Comparison of ENCODE assay signal across 18 mouse cellular contexts in genomic region chr4:7112159-7112558, GRCm38 (mm10).
A peak's percentile ranks its signal among the peaks of the same experiment; 100 is the strongest.
DNase-seq lines count a peak whose midpoint lies in the region; ATAC-seq and TF ChIP-seq lines count a peak whose summit lies in the region.
"Had no signal": no experiment of that assay in that cellular context is flagged by ENCODE, and none has a peak within 500 bp of the region (broad histone marks: within the 10 kb centered on the region; RNA-seq: fewer than 3 reads in every experiment).

No protein-coding gene starts in this region.

- no peaks in the 10 kb centered on the region for H3K9me3 ChIP-seq in heart, embryonic 16.5 days (replicated peaks; ENCODE audit: control insufficient read depth, low read length)
- no peaks in the 10 kb centered on the region for H3K9me3 ChIP-seq in heart, embryonic 10.5 days
- H3K9me3 ChIP-seq in CH12.LX (replicated peaks; ENCODE audit: low read length) = no peaks in the 10 kb centered on the region
- H3K9me3 ChIP-seq: embryonic facial prominence, embryonic 13.5 days; forebrain, embryonic 15.5 days; hindbrain, embryonic 15.5 days; lung, embryonic 15.5 days had no signal

- TF ChIP-seq EP300 in CH12.LX (IDR thresholded peaks at IDR 0.05; ENCODE audit: low read length) = peak; percentile 53; the same call in 1 of the 2 replicates

- H3K79me2 ChIP-seq in CH12.LX (replicated peaks; ENCODE audit: control insufficient read depth, extremely low read depth, insufficient read depth, poor library complexity, severe bottlenecking) = no peaks in the 10 kb centered on the region

- no peak for TF ChIP-seq POLR2A in CH12.LX (IDR thresholded peaks at IDR 0.05; ENCODE audit: low read depth, low read length)

- TF ChIP-seq CTCF in CH12.LX (conservative IDR thresholded peaks at IDR 0.05 in 1 of 2, IDR thresholded peaks at IDR 0.05 in 1 of 2; ENCODE audit: low read depth in 2 of 2, low read length in 2 of 2) = no peak

- H3K4me3 ChIP-seq in heart, embryonic 16.5 days (ENCODE audit: low read length) = no peak overlapping the region
- H3K4me3 ChIP-seq in heart, embryonic 10.5 days = no peak overlapping the region
- H3K4me3 ChIP-seq in CH12.LX (replicated peaks in 1 of 3; ENCODE audit: low read depth in 2 of 3, low read length in 2 of 3, poor library complexity in 1 of 3) = no peak overlapping the region
- H3K4me3 ChIP-seq: embryonic facial prominence, embryonic 13.5 days; forebrain, embryonic 15.5 days; hindbrain, embryonic 15.5 days; left cerebral cortex, adult 2 months; lung, embryonic 15.5 days had no signal

- no peak for DNase-seq in heart, embryonic 10.5 days (ENCODE audit: low spot score)
- peak; percentile 16 for DNase-seq in CD4-positive helper T cell, adult 2 months (ENCODE audit: low read depth, low spot score)
- peak; percentile 52 for DNase-seq in CH12.LX (ENCODE audit: extremely low read depth)
- peak; percentile 10 for DNase-seq in lung, postnatal 36 days
- no peak for DNase-seq in adrenal gland, postnatal 36 days
- DNase-seq: adrenal gland, adult 8-10 months; cerebellum, postnatal 10 days; gastrocnemius, postnatal 10 days; kidney, adult 2 months; right cerebral cortex, postnatal 14 days; thymus, adult 18-20 months had no signal

- peak; percentile 55; the same call in 1 of the 2 replicates for ATAC-seq in heart, embryonic 16.5 days (replicated peaks; ENCODE audit: extremely low read depth, insufficient read depth, low FRiP score)
- ATAC-seq in megakaryocyte, adult 5-6 weeks (ENCODE audit: poor library complexity, severe bottlenecking) = no peak
- ATAC-seq: forebrain, embryonic 15.5 days had no signal

- in situ Hi-C loops in CH12.LX (cut with MboI; ENCODE audit: low pct_ligation_motif_present, low pct_unique_long_range_greater_than_20kb, low sequenced_read_pairs) = no loop called here

- no peaks in the 10 kb centered on the region for H3K27me3 ChIP-seq in heart, embryonic 16.5 days (ENCODE audit: control insufficient read depth, insufficient read depth, low read length)
- no peaks in the 10 kb centered on the region for H3K27me3 ChIP-seq in heart, embryonic 10.5 days (ENCODE audit: insufficient read depth, poor library complexity, severe bottlenecking)
- no peaks in the 10 kb centered on the region for H3K27me3 ChIP-seq in CH12.LX (replicated peaks)
- H3K27me3 ChIP-seq: embryonic facial prominence, embryonic 13.5 days; forebrain, embryonic 15.5 days; hindbrain, embryonic 15.5 days; lung, embryonic 15.5 days had no signal

- no peaks in the 10 kb centered on the region for H3K4me1 ChIP-seq in heart, embryonic 16.5 days (ENCODE audit: control insufficient read depth, insufficient read depth, low read length)
- no peaks in the 10 kb centered on the region for H3K4me1 ChIP-seq in heart, embryonic 10.5 days
- peaks cover 0 to 5% of the 10 kb centered on the region in 2 experiments; a peak in 1 of 4 replicates for H3K4me1 ChIP-seq in CH12.LX (ENCODE audit: control insufficient read depth in 1 of 2, insufficient read depth in 2 of 2)
- H3K4me1 ChIP-seq: embryonic facial prominence, embryonic 13.5 days; forebrain, embryonic 15.5 days; hindbrain, embryonic 15.5 days; lung, embryonic 15.5 days had no signal

- H3K36me3 ChIP-seq in heart, embryonic 16.5 days (ENCODE audit: control insufficient read depth, insufficient read depth) = no peaks in the 10 kb centered on the region
- H3K36me3 ChIP-seq in heart, embryonic 10.5 days = no peaks in the 10 kb centered on the region
- H3K36me3 ChIP-seq in CH12.LX (replicated peaks in 1 of 2; ENCODE audit: control insufficient read depth in 1 of 2, insufficient read depth in 1 of 2, low read length in 1 of 2) = no peaks in the 10 kb centered on the region
- H3K36me3 ChIP-seq: embryonic facial prominence, embryonic 13.5 days; forebrain, embryonic 15.5 days; hindbrain, embryonic 15.5 days; lung, embryonic 15.5 days had no signal

- no peak overlapping the region for H3K27ac ChIP-seq in heart, embryonic 16.5 days (ENCODE audit: low read length)
- no peak overlapping the region for H3K27ac ChIP-seq in heart, embryonic 10.5 days
- H3K27ac ChIP-seq in CH12.LX (ENCODE audit: insufficient read depth, low read depth) = no peak overlapping the region
- H3K27ac ChIP-seq: embryonic facial prominence, embryonic 13.5 days; forebrain, embryonic 15.5 days; hindbrain, embryonic 15.5 days; left cerebral cortex, adult 2 months; lung, embryonic 15.5 days had no signal

- H3K9ac ChIP-seq in heart, embryonic 16.5 days (ENCODE audit: low read length) = no peak overlapping the region
- no peak overlapping the region for H3K9ac ChIP-seq in CH12.LX (ENCODE audit: insufficient read depth, low read depth)
- H3K9ac ChIP-seq: embryonic facial prominence, embryonic 13.5 days; forebrain, embryonic 15.5 days; hindbrain, embryonic 15.5 days; lung, embryonic 15.5 days had no signal

- dilution Hi-C loops in CH12.LX (cut with MboI; ENCODE audit: extremely low pct_ligation_motif_present, extremely low pct_unique_long_range_greater_than_20kb, low sequenced_read_pairs) = no loop called here

- 35% methylated on average over 4 of the region's 4 CpGs for WGBS in heart, embryonic 16.5 days
- 54% methylated on average over 4 of the region's 4 CpGs for WGBS in heart, embryonic 10.5 days

- H3K4me2 ChIP-seq in heart, embryonic 16.5 days (ENCODE audit: low read depth, low read length) = no peak overlapping the region
- H3K4me2 ChIP-seq in CH12.LX (ENCODE audit: insufficient read depth, low read depth, poor library complexity, severe bottlenecking) = peak overlapping the region; percentile 9; the same call in 1 of the 2 replicates
- H3K4me2 ChIP-seq: embryonic facial prominence, embryonic 13.5 days; forebrain, embryonic 15.5 days; hindbrain, embryonic 15.5 days; lung, embryonic 15.5 days had no signal

- TF ChIP-seq RAD21 in CH12.LX (IDR thresholded peaks at IDR 0.05; ENCODE audit: low read depth, low read length) = no peak

TF ChIP-seq in CH12.LX, 34 proteins besides CTCF, POLR2A, EP300 and RAD21:
- TF ChIP-seq MAFK (IDR thresholded peaks at IDR 0.05; ENCODE audit: insufficient replicate concordance, low read length) (no peak), JUN (IDR thresholded peaks at IDR 0.05; ENCODE audit: insufficient read depth, low read depth, low read length) (peak; percentile 27; the same call in 1 of the 2 replicates), ETS1 (conservative IDR thresholded peaks at IDR 0.05; ENCODE audit: low read depth, low read length) (0 out of 2 replicates have a peak, but pooled peaks have one; percentile 25), ZNF384 (IDR thresholded peaks at IDR 0.05; ENCODE audit: low read depth, low read length) (peak; percentile 75), JUND (conservative IDR thresholded peaks at IDR 0.05; ENCODE audit: low read depth, low read length) (peak; percentile 58; the same call in 1 of the 2 replicates), MAX (IDR thresholded peaks at IDR 0.05; ENCODE audit: low read length) (peak; percentile 23; the same call in 1 of the 2 replicates)

Comparison
In these comparisons a context has a peak if more than half of its experiments do, and no peak if none do; other contexts are left out.
1. DNase-seq: peak in CD4-positive helper T cell, adult 2 months (single experiment), CH12.LX (single experiment) and lung, postnatal 36 days (single experiment); none in heart, embryonic 10.5 days (single experiment) and adrenal gland, postnatal 36 days (0 of 2).